Mouse (Mus musculus) CH12F3 (cell line): Measurements from ENCODE around the gene Cgn.

Source experiments
- in situ Hi-C: fragments of 300-500 bp; cut with MboI; formaldehyde crosslinking; loops from 2 replicates; pipeline ENCODE4 v1.14.3; 2020; ENCODE audit warnings: low sequenced_read_pairs

Cgn gene

GRCm38 (mm10) chr3:94786367-94786835 lies at the start of gene Cgn:
Cgn (minus strand) TSS chr3:94786492.
- in situ Hi-C loops = no loop called here

- in situ Hi-C loops = loop anchor here (25.0 kb wide), 1 partner anchor 373 kb away; no protein-coding TSS in a partner anchor
Measured at GRCm38 (mm10) chr3:94835396-94835795, 49.1 kb upstream of the Cgn start.

- in situ Hi-C loops = loop anchor here (25.0 kb wide), 1 partner anchor 371 kb away; no protein-coding TSS in a partner anchor
Measured at GRCm38 (mm10) chr3:94833358-94833757, 47.1 kb upstream of the Cgn start.

GRCm38 (mm10) chr3:94832701-94833100 lies 46.4 kb upstream of the Cgn start:
- in situ Hi-C loops = loop anchor here (25.0 kb wide), 1 partner anchor 370 kb away; no protein-coding TSS in a partner anchor

- in situ Hi-C loops = loop anchor here (25.0 kb wide), 1 partner anchor 370 kb away; no protein-coding TSS in a partner anchor
Measured at GRCm38 (mm10) chr3:94832100-94832499, 45.8 kb upstream of the Cgn start.

- in situ Hi-C loops = no loop called here
Measured at GRCm38 (mm10) chr3:94824110-94824509, 37.8 kb upstream of the Cgn start.

GRCm38 (mm10) chr3:94822082-94822481 lies 35.8 kb upstream of the Cgn start:
- in situ Hi-C loops = no loop called here

GRCm38 (mm10) chr3:94821008-94821638 lies 34.8 kb upstream of the Cgn start:
- in situ Hi-C loops = no loop called here

GRCm38 (mm10) chr3:94819452-94820425 lies 33.4 kb upstream of the Cgn start:
- in situ Hi-C loops = no loop called here

GRCm38 (mm10) chr3:94817731-94818130 lies 31.4 kb upstream of the Cgn start:
- in situ Hi-C loops = no loop called here

GRCm38 (mm10) chr3:94815603-94816002 lies 29.3 kb upstream of the Cgn start:
- in situ Hi-C loops = no loop called here

- in situ Hi-C loops = no loop called here
Measured at GRCm38 (mm10) chr3:94814663-94815062, 28.4 kb upstream of the Cgn start.

- in situ Hi-C loops = no loop called here
Measured at GRCm38 (mm10) chr3:94814063-94814462, 27.8 kb upstream of the Cgn start.

GRCm38 (mm10) chr3:94813651-94814050 lies 27.4 kb upstream of the Cgn start:
- in situ Hi-C loops = no loop called here

- in situ Hi-C loops = no loop called here
Measured at GRCm38 (mm10) chr3:94811628-94812027, 25.3 kb upstream of the Cgn start.

GRCm38 (mm10) chr3:94808296-94808695 lies 22.0 kb upstream of the Cgn start:
- in situ Hi-C loops = no loop called here

- in situ Hi-C loops = no loop called here
Measured at GRCm38 (mm10) chr3:94804976-94805375, 18.7 kb upstream of the Cgn start.

- in situ Hi-C loops = no loop called here
Measured at GRCm38 (mm10) chr3:94804146-94804545, 17.9 kb upstream of the Cgn start.

- in situ Hi-C loops = no loop called here
Measured at GRCm38 (mm10) chr3:94796181-94796580, 9.9 kb upstream of the Cgn start.

GRCm38 (mm10) chr3:94795596-94796140 lies 9.4 kb upstream of the Cgn start:
- in situ Hi-C loops = no loop called here

GRCm38 (mm10) chr3:94794359-94794758 lies 8.1 kb upstream of the Cgn start:
- in situ Hi-C loops = no loop called here
